Mouse (Mus musculus) C2C12 (cell line): ENCODE measurements around the gene Znrd1as. TPM values are rescaled to one million over a fixed set of nuclear protein-coding genes. Genes with fewer than 3 reads are reported as not detected.

ENCODE experiments used
- H3K27me3 ChIP-seq: one replicate; pipeline ENCODE4 v1.6.1; 2011; ENCODE audit not compliant: control insufficient read depth, insufficient read depth, insufficient read length
- H3K36me3 ChIP-seq: one replicate; pipeline ENCODE4 v1.6.1; 2011; ENCODE audit not compliant: control insufficient read depth, insufficient read depth
- H3K4me3 ChIP-seq: one replicate; pipeline ENCODE4 v1.5.1; 2011; ENCODE audit warnings: mild to moderate bottlenecking, control low read depth; ENCODE audit not compliant: poor library complexity, insufficient read depth, severe bottlenecking
- H3K79me2 ChIP-seq: one replicate; pipeline ENCODE4 v1.6.1; 2011; ENCODE audit not compliant: control insufficient read depth, insufficient read depth
- H3K79me3 ChIP-seq: one replicate; pipeline ENCODE4 v1.6.1; 2011; ENCODE audit warnings: low read depth, control low read depth
- H3ac ChIP-seq: one replicate; pipeline ENCODE3; 2011; ENCODE audit warnings: low read depth; ENCODE audit not compliant: control insufficient read depth, insufficient read length
- CEBPB ChIP-seq: IDR thresholded peaks from one replicate; pipeline ENCODE4 v1.6.1; 2011; ENCODE audit warnings: low read depth, mild to moderate bottlenecking, control low read depth, moderate library complexity
- CTCF ChIP-seq: IDR thresholded peaks from one replicate; pipeline ENCODE4 v1.5.1; 2011; ENCODE audit not compliant: control insufficient read depth, insufficient read depth, insufficient read length
- FOSL1 ChIP-seq: IDR thresholded peaks from one replicate; pipeline ENCODE4 v1.8.0; 2011; ENCODE audit warnings: mild to moderate bottlenecking, low read length; ENCODE audit not compliant: poor library complexity, insufficient read depth, severe bottlenecking
- MAX ChIP-seq: IDR thresholded peaks from one replicate; pipeline ENCODE4 v1.6.1; 2011; ENCODE audit warnings: mild to moderate bottlenecking, control low read depth
- MYOD1 ChIP-seq: IDR thresholded peaks from one replicate; pipeline ENCODE4 v1.6.1; 2011; ENCODE audit warnings: low read depth; ENCODE audit not compliant: control insufficient read depth, insufficient read length
- MYOG ChIP-seq: IDR thresholded peaks from one replicate; pipeline ENCODE4 v1.6.1; 2011; ENCODE audit not compliant: control insufficient read depth, insufficient read length; ENCODE audit errors: extremely low read depth
- USF1 ChIP-seq: IDR thresholded peaks from one replicate; pipeline ENCODE4 v1.6.1; 2011; ENCODE audit warnings: low read depth, mild to moderate bottlenecking, control low read depth, moderate library complexity
- polyA plus RNA-seq: library from polyadenylated mRNA; unstranded; fragments of >200 nt; fragmentation: generic; extraction: Trizol; gene quantifications from one replicate; pipeline ENCODE4 v1.2.1, GENCODE M21; 2012; ENCODE audit warnings: missing spikeins

Znrd1as gene
- polyA plus RNA-seq, 1 experiment, result 3.2 TPM

- no peak overlapping the region for H3ac ChIP-seq
- peaks cover 17% of the 10 kb centered on the region for H3K36me3 ChIP-seq
- no peaks in the 10 kb centered on the region for H3K27me3 ChIP-seq
- H3K79me3 ChIP-seq, result peaks cover 18% of the 10 kb centered on the region
- TF ChIP-seq USF1, result no peak
- TF ChIP-seq FOSL1, result no peak
- no peak for TF ChIP-seq CEBPB
- TF ChIP-seq MYOD1, result no peak
- no peak for TF ChIP-seq MAX
- TF ChIP-seq MYOG, result no peak
- no peak for TF ChIP-seq CTCF
- H3K79me2 ChIP-seq, result peaks cover 22% of the 10 kb centered on the region
- no peak overlapping the region for H3K4me3 ChIP-seq
Observed at GRCm38 (mm10) chr17:36947051-36947819, 11.2 kb upstream of the Znrd1as start.

GRCm38 (mm10) chr17:36948286-36948685 lies 10.1 kb upstream of the Znrd1as start:
- peaks cover 18% of the 10 kb centered on the region for H3K79me3 ChIP-seq
- peaks cover 20% of the 10 kb centered on the region for H3K36me3 ChIP-seq
- no peaks in the 10 kb centered on the region for H3K27me3 ChIP-seq
- peaks cover 22% of the 10 kb centered on the region for H3K79me2 ChIP-seq
- H3K4me3 ChIP-seq, result no peak overlapping the region
- no peak overlapping the region for H3ac ChIP-seq
- TF ChIP-seq FOSL1, result no peak
- no peak for TF ChIP-seq CTCF
- no peak for TF ChIP-seq MYOG
- TF ChIP-seq MAX, result no peak
- TF ChIP-seq CEBPB, result no peak
- no peak for TF ChIP-seq USF1
- TF ChIP-seq MYOD1, result no peak

GRCm38 (mm10) chr17:36949265-36949664 lies 9.1 kb upstream of the Znrd1as start:
- Histone ChIP-seq H3K36me3 (peaks cover 30% of the 10 kb centered on the region), H3ac (no peak overlapping the region), H3K4me3 (no peak overlapping the region), H3K79me2 (peaks cover 22% of the 10 kb centered on the region), H3K79me3 (peaks cover 18% of the 10 kb centered on the region), H3K27me3 (no peaks in the 10 kb centered on the region)
- no peak for TF ChIP-seq MYOG
- no peak for TF ChIP-seq CTCF
- no peak for TF ChIP-seq FOSL1
- no peak for TF ChIP-seq USF1
- no peak for TF ChIP-seq MAX
- no peak for TF ChIP-seq CEBPB
- no peak for TF ChIP-seq MYOD1

GRCm38 (mm10) chr17:36950981-36951947 lies 7.1 kb upstream of the Znrd1as start, which contains the start of gene Ppp1r11:
Gene Ppp1r11, minus strand, starts transcription at chr17:36951741.
- TF ChIP-seq USF1 (no peak), CEBPB (peak; percentile 34), MAX (peak; percentile 58), CTCF (no peak), MYOD1 (no peak), FOSL1 (no peak), MYOG (no peak)
- Histone ChIP-seq H3K4me3 (peak within 1 kb of the TSS; percentile 94), H3ac (peak within 1 kb of the TSS; percentile 71), H3K79me2 (peaks cover 29% of the 10 kb centered on the region), H3K36me3 (peaks cover 43% of the 10 kb centered on the region), H3K27me3 (no peaks in the 10 kb centered on the region), H3K79me3 (peaks cover 21% of the 10 kb centered on the region)

DNA sequence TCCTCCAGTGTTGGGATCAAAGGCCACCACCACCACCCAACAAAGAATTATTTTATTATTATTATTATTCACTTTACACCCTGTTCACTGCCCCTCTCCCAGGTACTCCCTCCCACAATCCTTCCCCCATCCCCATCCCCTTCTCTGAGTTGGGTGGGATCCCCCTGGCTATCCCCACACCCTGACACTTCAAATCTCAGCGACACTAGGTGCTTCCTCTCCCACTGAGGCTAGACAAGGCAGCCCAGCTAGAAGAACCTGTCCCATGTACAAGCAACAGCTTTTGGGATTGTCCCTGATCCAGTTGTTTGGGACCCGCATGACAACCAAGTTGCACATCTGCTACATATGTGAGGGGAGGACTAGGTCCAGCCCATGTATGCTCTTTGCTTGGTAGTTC lies 5.8 kb upstream of the Znrd1as start:
- Histone ChIP-seq H3K79me3 (peaks cover 31% of the 10 kb centered on the region), H3K4me3 (no peak overlapping the region), H3K36me3 (peaks cover 51% of the 10 kb centered on the region), H3ac (no peak overlapping the region), H3K79me2 (peaks cover 43% of the 10 kb centered on the region), H3K27me3 (no peaks in the 10 kb centered on the region)
- TF ChIP-seq CTCF (no peak), USF1 (no peak), CEBPB (no peak), MYOG (no peak), MAX (no peak), MYOD1 (no peak), FOSL1 (no peak)
